Mouse (Mus musculus) forelimb bud, embryonic 11.5 days (tissue): ENCODE data around the gene Bcan.

Source experiments
- DNase-seq: peaks from one replicate; pipeline ENCODE4 v3.0.0-alpha.2; 2012; ENCODE audit warnings: low read depth, low spot score

Gene Bcan

GRCm38 (mm10) chr3:88000181-88000580 lies at the start of gene Bcan:
Gene Bcan, minus strand, starts transcription at chr3:88000230.
- DNase-seq: no peak

GRCm38 (mm10) chr3:88049532-88049931 lies 49.5 kb upstream of the Bcan start:
- no peak for DNase-seq

DNA sequence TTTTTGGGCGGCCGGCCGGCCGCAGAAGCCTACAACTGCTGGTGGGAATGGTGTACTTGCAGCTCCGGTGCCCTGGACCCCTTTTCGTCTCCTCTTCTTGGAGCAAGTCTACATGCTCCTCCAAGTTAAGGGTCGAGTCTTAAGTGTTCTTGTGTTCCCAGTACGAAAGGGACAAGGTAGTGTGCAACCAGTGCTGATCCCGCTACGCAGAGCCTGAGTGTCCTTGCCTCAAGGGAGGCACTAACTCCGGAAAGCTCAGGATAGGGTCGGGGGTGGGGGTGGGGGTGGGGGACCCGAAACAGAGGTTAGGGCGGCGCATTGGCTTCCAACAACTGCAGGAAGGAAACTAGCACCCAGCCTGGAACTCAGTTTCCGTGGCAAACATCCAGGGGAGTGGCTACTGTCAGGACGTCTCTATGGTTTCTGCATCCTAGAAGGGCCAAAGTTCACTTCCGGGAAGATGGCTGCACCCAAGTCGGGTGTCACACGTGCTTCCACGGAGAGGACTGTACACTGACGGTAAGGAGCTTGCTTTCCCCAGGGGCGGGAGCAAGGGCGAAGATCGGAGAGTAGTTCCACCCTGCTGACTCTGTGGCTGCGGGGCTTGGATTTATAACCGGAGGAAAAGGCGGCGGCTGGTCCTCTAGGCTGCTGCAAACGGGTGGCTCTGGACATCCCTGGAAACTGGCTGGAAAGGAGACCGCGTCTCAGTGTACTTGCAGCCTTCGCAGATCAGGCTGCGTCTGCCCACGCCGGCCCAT lies 42.8 kb upstream of the Bcan start, which contains the start of gene Gpatch4:
Gpatch4 (plus strand) TSS at position 448 of the 761 bp plus-strand sequence.
- peak; percentile 97 for DNase-seq

- DNase-seq: no peak
These were observed 35.7 kb upstream of the Bcan start for GRCm38 (mm10) chr3:88035561-88036293.

DNA sequence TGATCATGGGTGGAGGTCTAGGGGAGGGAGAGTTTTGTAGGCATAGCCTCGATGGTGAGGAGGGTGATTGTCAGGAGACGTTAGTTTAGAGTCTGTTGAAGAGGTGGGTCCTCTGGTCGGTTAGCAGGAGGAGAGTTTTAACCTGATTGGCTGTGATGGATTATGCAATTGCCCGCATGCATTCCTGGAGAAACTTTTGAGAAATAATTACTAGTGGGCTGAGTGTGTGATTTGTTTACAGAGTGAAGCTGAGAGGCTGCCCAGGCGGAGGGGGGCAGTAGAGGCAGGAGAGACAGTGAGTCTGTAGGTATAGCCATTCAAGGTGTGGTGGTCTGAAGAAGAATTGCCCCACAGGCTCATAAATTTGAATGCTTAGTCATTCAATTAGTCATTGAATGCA lies 33.5 kb upstream of the Bcan start:
- no peak for DNase-seq

DNA sequence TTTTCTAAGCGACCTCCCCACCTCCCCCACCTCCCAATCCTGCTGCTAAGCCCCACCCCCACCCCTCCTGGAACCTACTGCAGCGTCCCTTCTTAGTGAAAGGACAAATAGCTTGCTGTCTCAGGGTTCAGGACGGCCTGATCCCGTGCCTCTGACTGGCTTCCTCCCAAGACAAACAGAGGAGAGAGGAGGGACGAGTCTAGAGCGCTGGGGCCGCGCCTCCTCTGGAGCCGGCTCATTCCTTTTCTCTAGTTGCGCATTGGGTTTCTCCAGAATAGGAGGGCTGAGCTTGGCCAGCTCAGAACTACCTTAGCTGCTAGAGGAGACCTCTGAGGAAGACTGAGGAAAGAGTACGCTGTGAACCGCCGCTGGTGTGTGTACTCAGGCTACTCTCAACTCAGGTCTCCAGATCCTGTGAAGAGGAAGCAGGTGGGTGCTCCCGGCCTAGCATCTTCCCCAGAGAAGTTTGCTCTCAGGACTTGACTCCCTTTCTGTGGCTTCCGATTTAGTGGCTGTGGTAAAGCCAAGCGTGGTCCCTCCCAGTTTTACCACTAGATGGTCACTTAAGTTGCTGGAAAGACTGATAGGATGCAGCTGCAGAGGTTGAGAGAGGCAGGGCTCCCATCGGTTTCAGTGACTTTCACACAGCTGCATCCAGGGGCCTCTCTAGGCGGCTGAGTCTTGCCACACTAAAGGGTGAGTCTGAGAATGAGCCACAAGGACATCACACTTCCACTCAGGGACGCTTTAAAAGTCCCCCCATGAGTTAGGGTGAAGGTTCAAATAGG lies 30.8 kb upstream of the Bcan start:
- DNase-seq: no peak

DNA sequence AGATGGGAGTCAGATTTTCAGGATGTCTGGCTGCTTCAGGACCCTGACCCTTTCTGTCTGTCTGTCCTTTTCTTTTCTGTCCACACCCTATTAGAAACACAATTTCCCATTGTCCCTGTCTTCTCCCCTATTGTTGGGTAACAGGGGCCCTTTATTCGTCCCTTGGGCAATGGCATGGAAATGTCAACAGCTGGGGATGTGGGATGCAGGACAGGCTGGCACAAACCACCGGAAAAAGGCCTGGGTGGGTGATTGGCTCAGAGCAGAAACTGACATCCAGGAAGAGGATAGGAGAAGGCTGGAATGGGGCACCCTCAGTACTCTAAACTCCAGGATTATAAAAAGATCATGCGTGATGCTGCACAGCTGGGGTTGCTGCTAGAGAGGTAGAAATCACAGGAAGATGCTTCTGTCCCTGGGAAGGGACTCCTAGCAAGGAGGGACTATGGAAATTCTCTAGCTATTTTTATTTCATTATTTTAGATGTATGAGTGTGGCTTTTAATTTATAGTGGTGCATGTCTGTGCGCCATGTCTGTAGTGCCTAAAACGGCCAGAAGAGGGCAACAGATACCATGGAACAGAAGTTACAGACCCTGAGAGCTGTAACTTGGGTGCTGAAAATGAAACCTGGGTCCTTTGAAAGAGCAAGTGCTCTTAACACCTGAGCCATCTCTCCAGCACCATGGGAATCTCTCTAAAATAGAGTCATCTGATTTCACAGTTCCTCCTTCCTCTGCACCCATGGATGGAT lies 27.6 kb upstream of the Bcan start, which contains the start of gene Hapln2:
Hapln2 (minus strand) TSS at position 150 of the 753 bp plus-strand sequence.
- DNase-seq: no peak

- DNase-seq: no peak
These were observed 26.8 kb upstream of the Bcan start for GRCm38 (mm10) chr3:88026823-88027222.

DNA sequence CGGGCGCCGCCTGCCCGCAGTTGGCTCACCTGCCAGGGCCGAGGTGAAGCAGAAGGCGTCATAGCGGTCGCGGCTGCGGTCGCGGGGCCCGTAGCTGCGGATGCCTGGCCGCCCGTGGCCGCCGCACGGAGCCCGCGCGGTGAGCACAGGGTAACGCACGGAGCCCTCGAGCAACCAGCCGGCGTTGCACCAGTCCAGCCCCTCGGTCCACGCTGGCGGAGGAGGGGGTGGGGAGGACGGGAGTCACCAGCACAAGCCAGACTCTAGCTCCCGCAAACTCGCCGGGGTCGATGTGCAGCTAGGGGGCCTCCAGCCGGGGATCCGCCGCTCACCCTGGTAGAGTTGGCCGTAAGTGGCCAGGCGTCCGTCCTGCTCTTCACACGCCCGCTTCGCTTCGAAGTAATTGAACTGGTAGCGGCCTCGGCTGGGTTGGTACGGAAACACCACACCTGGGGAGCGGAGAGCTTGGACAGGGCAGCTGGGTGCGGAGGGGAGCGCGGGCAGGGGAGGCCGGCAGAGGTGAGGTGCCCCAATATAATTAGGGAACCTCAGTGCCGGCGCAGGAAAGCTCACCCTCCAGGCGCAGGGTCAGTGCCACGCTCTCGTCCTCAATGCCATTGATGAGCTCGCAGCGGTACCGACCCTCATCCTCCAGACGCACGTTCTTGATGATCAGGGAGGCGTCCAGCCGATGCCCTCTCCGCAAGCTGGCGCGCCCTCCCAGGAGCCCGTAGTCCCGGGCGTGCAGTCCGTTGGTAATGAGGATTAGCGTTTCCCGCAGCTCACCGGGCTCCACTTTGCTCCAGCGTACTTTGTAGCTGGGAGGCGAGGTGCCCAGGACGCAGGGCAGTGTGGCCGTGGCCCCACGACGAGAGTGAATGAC lies 23.4 kb upstream of the Bcan start:
- no peak for DNase-seq

- peak; percentile 72 for DNase-seq
These were observed 22.5 kb upstream of the Bcan start for GRCm38 (mm10) chr3:88022322-88023191.

DNA sequence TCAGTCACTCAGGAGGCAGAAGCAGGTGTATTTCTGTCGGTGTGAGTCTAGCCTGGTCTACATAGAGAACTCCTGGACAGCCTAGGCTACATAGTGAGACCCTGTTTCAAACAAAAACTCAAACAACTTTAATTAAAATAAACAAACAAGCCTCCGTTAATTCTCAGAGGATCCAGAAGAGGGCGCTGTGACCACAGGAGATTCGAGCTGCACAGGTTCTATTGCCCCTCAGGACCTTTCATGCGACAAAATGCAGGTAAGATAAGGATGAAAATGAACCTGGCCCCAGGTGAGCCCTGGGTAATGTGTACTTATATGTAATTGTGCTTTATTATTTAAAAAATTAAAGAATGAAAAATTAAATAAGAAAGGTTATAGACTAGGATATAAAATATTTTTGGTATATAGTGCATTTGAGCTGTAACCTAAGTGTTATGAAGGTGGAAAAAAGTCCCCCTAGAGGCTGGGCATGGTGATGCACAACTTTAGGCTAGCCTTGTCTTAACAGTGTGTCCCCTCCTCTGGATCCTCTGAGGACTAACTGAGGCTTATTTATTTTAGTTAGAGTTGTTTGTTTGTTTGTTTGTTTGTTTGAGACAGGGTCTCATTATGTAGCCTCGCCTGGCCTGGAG lies 10.7 kb upstream of the Bcan start:
- no peak for DNase-seq

DNA sequence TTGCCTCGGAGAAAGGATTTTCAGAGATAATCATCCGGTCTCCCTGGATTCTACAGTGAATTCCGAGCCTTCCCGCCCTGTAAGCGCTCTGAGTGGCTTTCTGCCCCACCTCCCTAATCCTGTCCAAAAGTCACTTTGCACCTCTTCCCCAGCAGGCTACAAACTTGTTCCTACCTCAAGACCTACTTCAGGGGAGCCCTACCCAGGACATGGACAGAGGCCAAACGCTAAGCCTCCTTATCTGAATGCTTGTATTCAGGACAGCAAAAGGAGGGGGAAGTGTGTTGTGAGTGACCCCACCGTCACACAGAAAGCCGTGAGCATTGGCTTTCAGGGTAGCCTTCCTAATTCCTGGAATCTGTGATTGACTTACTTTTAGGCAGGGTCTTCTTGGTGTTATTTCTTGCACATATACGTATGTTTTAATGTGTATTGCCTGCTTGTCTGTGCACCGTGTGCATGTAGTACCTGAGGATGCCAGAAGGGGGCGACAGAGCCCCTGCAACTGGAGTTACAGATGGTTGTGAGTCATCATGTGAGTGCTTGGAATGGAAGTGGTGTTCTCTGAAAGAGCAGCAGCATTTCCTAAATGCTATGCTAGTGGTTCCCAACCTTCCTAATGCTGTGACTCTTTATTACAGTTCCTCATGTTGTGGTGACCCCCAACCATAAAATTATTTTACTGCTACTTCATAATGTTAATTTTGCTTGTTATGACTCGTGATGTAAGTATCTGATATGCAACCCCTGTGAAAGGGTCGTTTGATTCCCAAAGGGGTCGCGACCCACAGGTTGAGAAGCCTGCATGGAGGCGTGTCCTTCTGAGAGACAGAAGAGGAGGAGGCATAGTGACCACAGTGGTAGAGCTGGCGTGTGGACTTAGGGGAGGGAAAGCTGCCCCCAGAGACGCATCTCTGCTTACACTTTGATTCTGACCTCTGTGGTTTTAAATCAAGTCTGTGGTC lies 6.1 kb upstream of the Bcan start:
- no peak for DNase-seq

DNA sequence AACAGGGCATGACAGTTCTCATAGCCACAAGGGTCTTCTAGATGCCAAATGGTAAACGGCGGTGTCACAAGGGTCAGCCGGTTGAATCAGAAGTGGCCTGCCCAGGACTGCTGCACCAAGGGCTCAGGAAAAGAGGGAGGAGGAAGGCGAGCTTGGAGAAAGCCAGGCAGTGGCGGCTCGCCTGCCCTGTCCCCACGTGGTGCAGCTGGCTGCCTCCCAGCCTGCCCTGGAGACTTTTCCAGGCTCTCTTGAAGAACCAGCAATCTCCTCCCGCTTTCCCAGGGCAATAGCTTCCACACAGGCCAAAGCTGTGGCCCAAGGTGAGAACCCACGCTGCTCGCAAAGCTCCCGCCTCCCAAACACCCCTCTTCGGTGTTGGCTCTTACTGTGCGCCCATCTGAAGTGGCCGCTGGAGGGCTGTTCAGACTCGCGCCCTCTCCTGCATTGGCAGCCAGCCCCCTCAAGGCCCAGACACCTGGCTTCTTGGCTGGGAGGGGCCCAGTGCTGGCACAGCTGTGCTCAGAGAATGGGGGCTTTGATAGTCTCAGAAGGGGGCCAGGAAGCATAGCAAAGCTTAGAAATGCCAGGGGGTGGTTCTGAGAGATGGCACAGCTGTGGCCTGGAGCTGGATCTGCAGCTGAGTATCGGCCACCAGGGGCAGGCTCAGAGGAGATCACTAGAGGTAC lies 2.4 kb upstream of the Bcan start:
- no peak for DNase-seq

DNA sequence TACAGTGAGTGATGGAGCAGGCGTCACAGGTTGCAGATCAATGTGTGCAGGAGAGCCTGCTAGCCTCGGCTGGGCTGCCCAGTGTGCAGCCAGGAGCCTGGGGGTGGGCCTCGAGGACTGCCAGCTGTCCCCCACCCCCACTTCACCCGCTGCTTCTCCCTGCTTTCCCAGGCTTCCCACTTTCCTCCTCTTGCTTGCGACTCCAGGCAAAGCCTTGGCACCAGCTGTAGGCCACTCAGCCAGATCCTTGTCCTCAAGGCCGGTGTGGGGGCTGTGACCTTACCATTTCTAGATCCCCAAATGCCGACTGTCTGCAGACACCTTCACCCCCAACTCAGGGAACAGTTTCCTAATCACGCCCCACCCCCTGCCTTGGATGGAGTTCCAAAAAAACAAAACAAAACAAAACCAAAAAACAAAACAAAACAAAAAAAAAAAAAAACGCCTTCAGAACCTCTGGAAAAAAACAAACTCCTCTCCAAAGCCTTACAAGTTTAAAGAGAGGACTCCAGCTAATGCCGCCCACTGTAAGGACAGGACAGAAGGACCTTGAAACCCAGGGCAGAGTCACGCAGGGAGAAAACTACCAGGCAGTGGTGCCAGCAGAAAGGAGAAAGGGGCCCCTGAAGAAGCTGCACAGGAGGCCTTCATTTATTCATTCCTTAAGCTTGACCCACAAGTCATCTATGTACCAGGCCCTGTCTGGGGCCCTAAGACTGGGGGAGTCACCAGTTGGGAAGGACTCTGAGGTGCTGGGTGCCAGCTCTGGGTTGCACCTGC lies 976 bp upstream of the Bcan start:
- DNase-seq: no peak

DNA sequence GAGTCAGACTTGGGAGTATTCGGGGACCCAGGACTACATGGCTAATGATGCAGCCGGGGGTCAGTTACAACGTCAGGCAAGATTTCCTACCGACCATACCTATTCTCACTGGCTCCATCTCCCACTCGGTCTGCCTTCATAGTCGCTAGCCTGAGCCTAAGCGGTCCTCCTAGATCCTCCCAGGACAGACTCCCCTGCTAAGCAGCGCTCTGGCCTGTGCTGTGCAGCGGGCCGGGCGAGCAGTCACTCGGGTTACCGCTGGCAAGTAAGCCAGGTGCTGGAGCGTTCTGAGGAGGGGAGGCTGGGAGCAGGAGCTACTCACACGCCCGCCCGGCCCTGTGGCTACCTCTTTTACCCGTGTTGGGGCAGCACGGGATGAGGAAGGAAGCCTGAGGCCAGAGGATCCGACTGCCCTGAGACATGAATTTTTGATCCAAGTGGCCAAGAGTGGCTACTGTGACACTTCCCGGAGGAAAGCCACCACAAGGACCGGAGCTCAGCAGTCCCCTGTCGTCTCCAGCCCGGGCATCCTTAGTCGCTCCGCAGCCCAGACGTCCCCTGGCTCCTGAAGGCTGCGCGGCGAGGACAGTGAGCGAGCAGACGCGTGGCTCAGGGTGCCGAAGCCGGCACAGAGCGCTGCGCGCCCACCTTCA lies 661 bp downstream of the Bcan start:
- no peak for DNase-seq

DNA sequence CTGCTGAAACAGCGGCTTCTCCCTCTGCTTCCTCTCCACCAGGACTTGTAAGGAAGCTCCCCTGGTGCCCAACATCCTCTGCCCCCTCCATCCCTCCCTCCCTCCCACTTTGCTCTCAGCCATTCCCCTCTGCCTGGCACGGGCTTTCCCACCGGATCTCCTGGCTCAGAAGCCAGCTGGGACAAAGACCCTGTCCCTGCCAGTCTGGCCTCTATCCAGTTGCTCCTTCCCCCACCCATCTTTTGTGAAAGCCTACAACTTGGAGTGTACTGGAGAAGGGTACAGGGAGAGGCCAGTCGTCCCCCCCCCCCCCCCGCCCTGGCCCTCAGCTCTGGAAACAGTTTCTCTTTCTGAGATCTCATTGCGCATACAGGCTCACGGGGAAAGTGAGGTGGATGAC lies 1.3 kb downstream of the Bcan start:
- DNase-seq: no peak
